Mouse (Mus musculus): ENCODE measurements around the gene Atpaf2.

DNA sequence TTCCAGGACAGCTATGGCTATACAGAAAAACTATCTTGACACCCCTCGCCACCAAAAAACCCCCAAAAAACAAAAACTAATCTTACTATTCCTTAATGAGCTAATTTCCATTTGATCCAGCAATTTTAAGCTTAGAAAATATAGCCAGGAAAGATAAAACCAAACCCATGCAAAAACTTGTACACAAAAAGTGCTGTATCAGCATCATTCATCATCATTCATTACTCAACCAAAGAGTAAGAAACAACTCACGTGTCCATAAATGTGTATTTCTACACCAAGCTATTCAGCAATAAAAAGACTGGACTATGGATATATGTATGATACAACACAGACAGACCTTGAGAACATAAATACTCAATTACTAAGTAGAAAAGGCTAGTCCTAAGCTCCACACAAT, 5.3 kb downstream of the Atpaf2 start:
- TF ChIP-seq CTCF (IDR thresholded peaks at IDR 0.05; ENCODE audit: control insufficient read depth, insufficient read depth, insufficient replicate concordance, low read depth, low read length) = no peak
- no peak for TF ChIP-seq POLR2A (IDR thresholded peaks at IDR 0.05; ENCODE audit: control insufficient read depth, low read depth, low read length)

All from testis, adult 2 months (tissue).